ENCODE assay signal across 8 mouse cellular contexts in genomic region chr2:18026116-18026947, GRCm38 (mm10). TPM values are rescaled to one million over a fixed set of nuclear protein-coding genes. Genes with fewer than 3 reads are reported as not detected.
DNase-seq lines count a peak whose midpoint lies in the region; ATAC-seq lines count a peak whose summit lies in the region.

No protein-coding gene starts in this region.

- peak overlapping the region; percentile 99 for H3K4me2 ChIP-seq in embryonic facial prominence, embryonic 12.5 days (replicated peaks)
- peak overlapping the region; percentile 97 for H3K4me2 ChIP-seq in heart, embryonic 12.5 days
- H3K4me2 ChIP-seq in kidney, embryonic 15.5 days = peak overlapping the region; percentile 95

- no peaks in the 10 kb centered on the region for H3K36me3 ChIP-seq in embryonic facial prominence, embryonic 12.5 days
- no peaks in the 10 kb centered on the region for H3K36me3 ChIP-seq in heart, embryonic 12.5 days
- no peaks in the 10 kb centered on the region for H3K36me3 ChIP-seq in kidney, embryonic 15.5 days

- no peaks in the 10 kb centered on the region for H3K27me3 ChIP-seq in embryonic facial prominence, embryonic 12.5 days
- H3K27me3 ChIP-seq in heart, embryonic 12.5 days (replicated peaks) = no peaks in the 10 kb centered on the region
- H3K27me3 ChIP-seq in kidney, embryonic 15.5 days = no peaks in the 10 kb centered on the region

- H3K27ac ChIP-seq in embryonic facial prominence, embryonic 12.5 days = peak overlapping the region; percentile 47
- peak overlapping the region; percentile 50; the same call in 1 of the 2 replicates for H3K27ac ChIP-seq in heart, embryonic 12.5 days (ENCODE audit: poor library complexity, severe bottlenecking)
- peak overlapping the region; percentile 99 for H3K27ac ChIP-seq in kidney, embryonic 15.5 days

- peak overlapping the region; percentile 67 for H3K4me3 ChIP-seq in embryonic facial prominence, embryonic 12.5 days
- peak overlapping the region; percentile 71 for H3K4me3 ChIP-seq in heart, embryonic 12.5 days
- H3K4me3 ChIP-seq in kidney, embryonic 15.5 days (replicated peaks) = peak overlapping the region; percentile 67

- peak; percentile 47 to 55 for DNase-seq in B cell, adult 2 months
- peak; percentile 69 to 90 for DNase-seq in adrenal gland, adult (ENCODE audit: inconsistent age in 2 of 2, low spot score in 1 of 2)
- peak; percentile 62 to 70 for DNase-seq in lung, postnatal 4 days
- peak; percentile 61 to 72 for DNase-seq in right cerebral cortex, postnatal 10 days (ENCODE audit: low spot score in 2 of 2)

- ATAC-seq in embryonic facial prominence, embryonic 12.5 days (ENCODE audit: insufficient number of reproducible peaks, insufficient read depth, low FRiP score, low TSS enrichment) = no peak
- ATAC-seq in heart, embryonic 12.5 days (ENCODE audit: insufficient number of reproducible peaks, low FRiP score) = 0 out of 2 replicates have a peak, but pooled peaks have one; percentile 13
- ATAC-seq in kidney, embryonic 15.5 days (replicated peaks; ENCODE audit: low FRiP score) = peak; percentile 34
- ATAC-seq in erythroid progenitor cell, adult 5-6 weeks (replicated peaks; ENCODE audit: low FRiP score, poor library complexity, severe bottlenecking) = no peak

- H3K4me1 ChIP-seq in embryonic facial prominence, embryonic 12.5 days = peaks cover 29% of the 10 kb centered on the region; the same call in 1 of the 2 replicates
- H3K4me1 ChIP-seq in heart, embryonic 12.5 days (replicated peaks) = peaks cover 8% of the 10 kb centered on the region; the same call in 1 of the 2 replicates
- peaks cover 30% of the 10 kb centered on the region for H3K4me1 ChIP-seq in kidney, embryonic 15.5 days

- 1% methylated on average over 44 of the region's 44 CpGs for WGBS in embryonic facial prominence, embryonic 12.5 days
- WGBS in heart, embryonic 12.5 days = under 1% methylated on average over 44 of the region's 44 CpGs
- under 1% methylated on average over 44 of the region's 44 CpGs for WGBS in kidney, embryonic 15.5 days

- no peaks in the 10 kb centered on the region for H3K9me3 ChIP-seq in embryonic facial prominence, embryonic 12.5 days
- H3K9me3 ChIP-seq in heart, embryonic 12.5 days (replicated peaks) = no peaks in the 10 kb centered on the region
- H3K9me3 ChIP-seq in kidney, embryonic 15.5 days (replicated peaks) = no peaks in the 10 kb centered on the region

- H3K9ac ChIP-seq in embryonic facial prominence, embryonic 12.5 days = peak overlapping the region; percentile 50
- H3K9ac ChIP-seq in heart, embryonic 12.5 days = peak overlapping the region; percentile 95
- H3K9ac ChIP-seq in kidney, embryonic 15.5 days = peak overlapping the region; percentile 55

RNA-seq across cellular contexts. Expression of gene A930004D18Rik, which starts 11.2 kb away (rescaled TPM):
- 16.4 and 18.7 TPM in 2 replicates for polyA plus RNA-seq in embryonic facial prominence, embryonic 12.5 days (2016; fragmentation: Nextera tagmentation; extraction: Ambion mirVana)
- polyA plus RNA-seq in heart, embryonic 12.5 days (2016; fragmentation: Nextera tagmentation; extraction: Ambion mirVana) = 14.8 and 18.3 TPM in 2 replicates
- polyA plus RNA-seq in kidney, embryonic 15.5 days (2015; fragmentation: Nextera tagmentation; extraction: Ambion mirVana) = 12.0 and 15.1 TPM in 2 replicates
- not detected in 2 replicates for total RNA-seq in erythroid progenitor cell, adult 5-6 weeks (2015; ENCODE audit: low replicate concordance)
- total RNA-seq in erythroid progenitor cell, adult 5-6 weeks (2017; ENCODE audit: low replicate concordance) = not detected in 2 replicates

RNA-seq across cellular contexts. Expression of gene Skida1, which starts 22.5 kb away (rescaled TPM):
- polyA plus RNA-seq in embryonic facial prominence, embryonic 12.5 days (2016; fragmentation: Nextera tagmentation; extraction: Ambion mirVana) = 14.2 and 14.7 TPM in 2 replicates
- polyA plus RNA-seq in heart, embryonic 12.5 days (2016; fragmentation: Nextera tagmentation; extraction: Ambion mirVana) = 7.7 and 8.8 TPM in 2 replicates
- 10.3 and 11.8 TPM in 2 replicates for polyA plus RNA-seq in kidney, embryonic 15.5 days (2015; fragmentation: Nextera tagmentation; extraction: Ambion mirVana)
- not detected in 2 replicates for total RNA-seq in erythroid progenitor cell, adult 5-6 weeks (2015; ENCODE audit: low replicate concordance)
- total RNA-seq in erythroid progenitor cell, adult 5-6 weeks (2017; ENCODE audit: low replicate concordance) = not detected in 2 replicates

RNA-seq across cellular contexts. Expression of gene Mllt10, which starts 28.7 kb away (rescaled TPM):
- 69.9 and 73.8 TPM in 2 replicates for polyA plus RNA-seq in embryonic facial prominence, embryonic 12.5 days (2016; fragmentation: Nextera tagmentation; extraction: Ambion mirVana)
- 36.3 and 37.1 TPM in 2 replicates for polyA plus RNA-seq in heart, embryonic 12.5 days (2016; fragmentation: Nextera tagmentation; extraction: Ambion mirVana)
- 72.9 and 73.1 TPM in 2 replicates for polyA plus RNA-seq in kidney, embryonic 15.5 days (2015; fragmentation: Nextera tagmentation; extraction: Ambion mirVana)
- total RNA-seq in erythroid progenitor cell, adult 5-6 weeks (2015; ENCODE audit: low replicate concordance) = 122 and 125 TPM in 2 replicates
- total RNA-seq in erythroid progenitor cell, adult 5-6 weeks (2017; ENCODE audit: low replicate concordance) = 77.9 and 98.0 TPM in 2 replicates

RNA-seq across cellular contexts. Expression of gene H2al2a, which starts 29.6 kb away (rescaled TPM):
- not detected in 2 replicates for polyA plus RNA-seq in embryonic facial prominence, embryonic 12.5 days (2016; fragmentation: Nextera tagmentation; extraction: Ambion mirVana)
- not detected in 2 replicates for polyA plus RNA-seq in heart, embryonic 12.5 days (2016; fragmentation: Nextera tagmentation; extraction: Ambion mirVana)
- not detected in 2 replicates for polyA plus RNA-seq in kidney, embryonic 15.5 days (2015; fragmentation: Nextera tagmentation; extraction: Ambion mirVana)
- not detected in 2 replicates for total RNA-seq in erythroid progenitor cell, adult 5-6 weeks (2015; ENCODE audit: low replicate concordance)
- not detected in 2 replicates for total RNA-seq in erythroid progenitor cell, adult 5-6 weeks (2017; ENCODE audit: low replicate concordance)

Comparison
In these comparisons a context has a peak if more than half of its experiments do, and no peak if none do; other contexts are left out.
1. ATAC-seq: peak in heart, embryonic 12.5 days (single experiment) and kidney, embryonic 15.5 days (single experiment); none in embryonic facial prominence, embryonic 12.5 days (single experiment) and erythroid progenitor cell, adult 5-6 weeks (single experiment).
2. H3K27ac ChIP-seq: peak in every context shown above with its lines; median percentile 99 in kidney, embryonic 15.5 days; 50 in heart, embryonic 12.5 days; 47 in embryonic facial prominence, embryonic 12.5 days.
3. Peak in every context shown above with its lines, with median percentiles within 50 percentile points of each other: DNase-seq, H3K4me2 ChIP-seq, H3K4me3 ChIP-seq and H3K9ac ChIP-seq.